Mouse (Mus musculus) MEL (cell line): Measurements from ENCODE around the gene Selenon.

Experiments
- BHLHE40 ChIP-seq: IDR thresholded peaks from 2 replicates; pipeline ENCODE4 v1.6.1; 2012; ENCODE audit warnings: low read depth, mild to moderate bottlenecking, inconsistent platforms, low read length, improper control_type of control experiment, borderline replicate concordance
- CHD1 ChIP-seq: IDR thresholded peaks from 2 replicates; pipeline ENCODE4 v1.6.1; 2012; ENCODE audit warnings: low read depth, mild to moderate bottlenecking, inconsistent platforms, low read length, improper control_type of control experiment
- CTCF ChIP-seq, 3 experiments: IDR thresholded peaks in 2 of 3; conservative IDR thresholded peaks in 1 of 3; 2 replicates each; pipeline ENCODE4 v1.5.1; 2011 to 2012; ENCODE audit warnings: low read length in 3 of 3, low read depth in 2 of 3, mild to moderate bottlenecking in 2 of 3, improper control_type of control experiment in 1 of 3, inconsistent platforms in 1 of 3, mixed read lengths in 1 of 3, moderate library complexity in 1 of 3; ENCODE audit not compliant: control insufficient read depth in 1 of 3, insufficient read depth in 1 of 3, poor library complexity in 1 of 3, severe bottlenecking in 1 of 3
- ETS1 ChIP-seq: IDR thresholded peaks from 2 replicates; pipeline ENCODE4 v1.6.1; 2012; ENCODE audit warnings: low read depth, mild to moderate bottlenecking, inconsistent platforms, low read length, improper control_type of control experiment, moderate library complexity
- GATA1 ChIP-seq: IDR thresholded peaks from 2 replicates; pipeline ENCODE4 v1.6.1; 2011; ENCODE audit warnings: low read depth, low read length, improper control_type of control experiment
- KAT2A ChIP-seq: conservative IDR thresholded peaks from 2 replicates; pipeline ENCODE4 v1.6.1; 2012; ENCODE audit warnings: low read depth, low read length, improper control_type of control experiment, inconsistent platforms
- NELFE ChIP-seq: IDR thresholded peaks from 2 replicates; pipeline ENCODE4 v1.6.1; 2011; ENCODE audit warnings: low read depth, low read length, improper control_type of control experiment
- POLR2A ChIP-seq, 2 experiments: IDR thresholded peaks; 2 replicates each; pipeline ENCODE4 v1.6.1; 2011 to 2012; ENCODE audit warnings: low read length in 2 of 2, mild to moderate bottlenecking in 2 of 2, control low read depth in 1 of 2, improper control_type of control experiment in 1 of 2, low read depth in 1 of 2, moderate library complexity in 1 of 2; ENCODE audit not compliant: control insufficient read depth in 1 of 2, insufficient read depth in 1 of 2, poor library complexity in 1 of 2
- POLR2AphosphoS2 ChIP-seq: IDR thresholded peaks from 2 replicates; pipeline ENCODE4 v1.6.1; 2011; ENCODE audit warnings: low read length, improper control_type of control experiment
- SIN3A ChIP-seq: IDR thresholded peaks from 2 replicates; pipeline ENCODE4 v1.6.1; 2012; ENCODE audit warnings: low read length, improper control_type of control experiment, inconsistent platforms

DNA sequence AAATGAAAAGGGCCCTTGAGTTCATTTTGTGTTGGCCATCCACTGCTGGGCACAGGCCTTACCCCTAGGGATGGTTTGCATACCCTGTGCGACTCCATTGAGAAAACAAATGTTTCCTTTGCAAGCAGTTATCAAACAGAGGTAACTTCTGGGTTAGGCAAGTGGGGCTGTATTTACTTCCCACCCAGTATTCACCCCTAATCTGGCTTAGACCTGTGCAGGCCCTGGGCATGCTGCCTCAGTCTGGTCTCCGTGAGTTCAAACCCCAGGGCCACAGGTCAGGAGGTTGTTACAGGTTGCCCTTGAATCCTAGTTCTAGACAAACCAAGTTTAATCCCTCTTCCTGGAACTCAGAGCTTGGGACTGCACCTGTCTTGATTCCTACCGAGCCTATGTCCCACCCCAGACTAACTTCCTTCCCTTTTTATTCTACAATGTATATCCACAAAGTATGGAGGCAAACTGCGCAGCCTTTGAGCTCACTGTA, 46.6 kb downstream of the Selenon start:
- TF ChIP-seq CTCF (IDR thresholded peaks at IDR 0.05 in 2 of 3, conservative IDR thresholded peaks at IDR 0.05 in 1 of 3; ENCODE audit: control insufficient read depth in 1 of 3, insufficient read depth in 1 of 3, low read depth in 2 of 3, low read length in 3 of 3, poor library complexity in 1 of 3, severe bottlenecking in 1 of 3): no peak
- no peak for TF ChIP-seq POLR2AphosphoS2
- TF ChIP-seq POLR2A (IDR thresholded peaks at IDR 0.05; ENCODE audit: control insufficient read depth in 1 of 2, insufficient read depth in 1 of 2, low read depth in 1 of 2, low read length in 2 of 2, poor library complexity in 1 of 2): no peak
- TF ChIP-seq GATA1: peak; percentile 19; the same call in 1 of the 2 replicates
- 0 out of 2 replicates have a peak, but pooled peaks have one; percentile 63 for TF ChIP-seq CHD1
- TF ChIP-seq ETS1: 0 out of 2 replicates have a peak, but pooled peaks have one; percentile 20
- no peak for TF ChIP-seq BHLHE40
- no peak for TF ChIP-seq SIN3A
- TF ChIP-seq NELFE: no peak
- TF ChIP-seq KAT2A: no peak
